Mouse (Mus musculus) thymus, adult 2 months (tissue): Measurements from ENCODE around the gene Rnf25. TPM values are rescaled to one million over a fixed set of nuclear protein-coding genes. Genes with fewer than 3 reads are reported as not detected.

Source experiments
- DNase-seq: peaks from one replicate; pipeline ENCODE4 v3.0.0; 2021
- H3K27ac ChIP-seq: fragments of 200-500 bp; 2 replicates; pipeline ENCODE4 v1.5.1; 2012; ENCODE audit warnings: low read length, control low read depth; ENCODE audit not compliant: control insufficient read depth, insufficient read depth
- H3K27me3 ChIP-seq: fragments of 200-500 bp; 2 replicates; pipeline ENCODE4 v1.6.1; 2012; ENCODE audit warnings: mild to moderate bottlenecking, low read length, moderate library complexity, mixed read lengths; ENCODE audit not compliant: control insufficient read depth, insufficient read depth
- H3K36me3 ChIP-seq: fragments of 200-500 bp; 2 replicates; pipeline ENCODE4 v1.6.1; 2012; ENCODE audit warnings: mild to moderate bottlenecking, low read length, moderate library complexity; ENCODE audit not compliant: control insufficient read depth, insufficient read depth
- H3K4me1 ChIP-seq: fragments of 200-500 bp; replicated peaks from 2 replicates; pipeline ENCODE4 v1.6.1; 2012; ENCODE audit warnings: low read length; ENCODE audit not compliant: control insufficient read depth, insufficient read depth
- H3K4me3 ChIP-seq: fragments of 200-500 bp; 2 replicates; pipeline ENCODE4 v1.5.1; 2012; ENCODE audit warnings: mild to moderate bottlenecking, low read length, control low read depth, moderate library complexity; ENCODE audit not compliant: control insufficient read depth, insufficient read depth
- CTCF ChIP-seq: fragments of 200-500 bp; IDR thresholded peaks from 2 replicates; pipeline ENCODE4 v1.5.1; 2012; ENCODE audit warnings: mild to moderate bottlenecking, control low read depth, low read length, moderate library complexity, borderline replicate concordance; ENCODE audit not compliant: control insufficient read depth, poor library complexity, insufficient read depth; ENCODE audit errors: extremely low read depth
- POLR2A ChIP-seq: fragments of 200-500 bp; IDR thresholded peaks from 2 replicates; pipeline ENCODE4 v1.6.1; 2012; ENCODE audit warnings: mild to moderate bottlenecking, low read length, control low read depth, moderate library complexity; ENCODE audit not compliant: control insufficient read depth, poor library complexity, insufficient read depth; ENCODE audit errors: extremely low read depth
- WGBS: fragments of 180-500 bp; shearing (Covaris S2); methylation state at CpG from one replicate; pipeline ENCODE4 v1.1.7; 2018; 5-methylcytosine and 5-hydroxymethylcytosine counted together
- polyA plus RNA-seq: library from polyadenylated mRNA; depleted of rRNA; stranded (reverse); fragments of >200 nt; gene quantifications from 2 replicates; pipeline ENCODE4 v1.2.3, GENCODE M21; 2012; rRNA removed

The Rnf25 gene
- polyA plus RNA-seq, 1 experiment, result 82.4 TPM

DNA sequence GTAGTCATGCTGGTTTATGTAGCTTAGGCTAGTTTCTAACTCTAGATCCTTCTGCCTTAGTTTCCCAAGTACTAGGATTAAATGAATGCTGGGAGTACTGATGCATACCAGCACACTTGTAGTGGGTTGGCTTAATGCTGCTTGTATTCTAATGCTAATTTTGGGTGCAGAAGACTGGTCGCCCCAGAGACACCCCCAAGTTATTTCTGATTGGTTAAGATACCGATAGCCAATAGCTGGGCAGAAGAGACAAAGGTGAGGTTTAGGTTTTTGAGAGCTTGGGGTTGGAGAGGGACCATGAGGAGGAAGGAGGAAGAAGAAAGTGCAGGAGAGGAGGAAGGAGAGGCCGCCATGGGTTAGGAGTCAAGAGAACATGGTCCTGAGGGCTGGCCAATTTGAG lies 18.6 kb downstream of the Rnf25 start:
- peaks cover 6% of the 10 kb centered on the region for H3K4me1 ChIP-seq
- no peak overlapping the region for H3K4me3 ChIP-seq
- TF ChIP-seq POLR2A (no peak), CTCF (no peak)
- 94% methylated on average over 3 of the region's 3 CpGs for WGBS
- no peaks in the 10 kb centered on the region for H3K27me3 ChIP-seq
- peaks cover 25% of the 10 kb centered on the region for H3K36me3 ChIP-seq
- H3K27ac ChIP-seq, result no peak overlapping the region
- no peak for DNase-seq

DNA sequence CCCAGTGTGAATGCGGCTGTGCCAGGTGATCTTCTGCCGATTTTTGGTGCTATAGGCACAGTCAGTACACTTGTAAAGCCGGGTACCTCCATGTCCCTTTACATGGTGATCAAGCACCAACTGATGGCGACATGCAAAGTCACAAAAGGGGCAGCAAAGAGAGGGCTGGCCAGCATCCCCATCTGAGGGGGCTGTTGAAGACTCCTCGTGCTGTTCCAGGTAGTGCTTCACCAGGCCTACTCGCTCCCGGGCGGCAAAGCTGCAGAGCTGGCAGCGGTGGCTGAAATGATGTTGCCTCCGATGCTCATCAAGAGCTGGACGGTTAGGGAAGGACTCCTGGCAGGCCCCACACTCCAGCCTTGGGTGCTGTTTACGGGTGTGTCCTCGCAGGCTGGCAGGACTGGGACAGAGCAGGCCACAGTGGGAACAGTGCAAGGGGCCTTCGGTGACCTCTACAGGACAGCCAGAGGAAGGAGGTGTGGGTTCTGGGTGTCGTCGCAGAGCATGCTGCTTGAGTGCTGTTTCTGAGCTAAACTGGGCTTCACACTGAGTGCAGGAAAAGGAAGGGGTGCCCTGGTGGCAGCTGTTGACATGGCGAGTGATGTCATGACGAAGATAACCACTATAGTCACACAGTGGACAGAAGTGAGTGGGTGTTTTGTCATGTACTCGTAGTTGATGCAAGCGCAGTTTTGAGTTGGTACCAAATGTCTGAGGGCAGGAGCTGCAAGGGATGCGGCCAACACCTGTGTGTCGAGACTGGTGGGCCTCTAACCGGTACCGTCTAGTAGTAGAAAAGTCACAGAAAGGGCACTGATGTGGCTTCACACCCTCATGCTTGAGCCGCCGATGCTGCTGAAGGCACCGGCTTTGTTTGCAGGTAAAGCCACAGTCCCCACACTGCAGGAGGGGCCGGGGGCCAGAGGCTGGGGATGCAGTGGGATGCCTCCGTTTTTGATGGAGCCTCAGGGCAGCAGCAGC lies 31.2 kb downstream of the Rnf25 start:
- Histone ChIP-seq H3K4me3 (no peak overlapping the region), H3K4me1 (no peaks in the 10 kb centered on the region), H3K27ac (no peak overlapping the region), H3K36me3 (peaks cover 71% of the 10 kb centered on the region), H3K27me3 (no peaks in the 10 kb centered on the region)
- no peak for DNase-seq
- 96% methylated on average over 29 of the region's 29 CpGs for WGBS
- TF ChIP-seq CTCF (no peak), POLR2A (no peak)

DNA sequence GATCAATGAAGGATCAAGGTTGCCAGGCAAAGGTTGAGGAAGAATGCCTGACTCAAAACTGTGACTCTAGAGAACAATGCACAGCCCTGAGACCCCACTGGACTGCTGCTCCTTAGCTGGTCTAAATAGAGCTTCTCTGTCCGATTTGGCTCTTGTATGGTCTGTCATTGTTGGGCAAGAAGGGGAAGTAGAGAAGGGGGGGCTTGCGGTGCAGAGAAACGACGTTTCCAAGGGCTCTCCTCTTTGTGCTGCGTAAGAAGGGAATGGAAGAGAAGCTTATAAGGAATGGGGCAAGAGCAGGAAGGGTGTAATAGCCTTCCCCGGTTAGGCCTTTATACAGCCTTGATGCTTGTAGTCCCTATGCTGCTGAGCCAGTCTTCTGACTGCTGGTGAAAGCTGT lies 35.4 kb downstream of the Rnf25 start:
- DNase-seq, result no peak
- 82% methylated on average over 6 of the region's 6 CpGs for WGBS
- Histone ChIP-seq H3K4me1 (no peaks in the 10 kb centered on the region), H3K36me3 (peaks cover 49% of the 10 kb centered on the region), H3K27ac (no peak overlapping the region), H3K4me3 (no peak overlapping the region), H3K27me3 (no peaks in the 10 kb centered on the region)
- TF ChIP-seq CTCF, result no peak
- TF ChIP-seq POLR2A, result no peak

DNA sequence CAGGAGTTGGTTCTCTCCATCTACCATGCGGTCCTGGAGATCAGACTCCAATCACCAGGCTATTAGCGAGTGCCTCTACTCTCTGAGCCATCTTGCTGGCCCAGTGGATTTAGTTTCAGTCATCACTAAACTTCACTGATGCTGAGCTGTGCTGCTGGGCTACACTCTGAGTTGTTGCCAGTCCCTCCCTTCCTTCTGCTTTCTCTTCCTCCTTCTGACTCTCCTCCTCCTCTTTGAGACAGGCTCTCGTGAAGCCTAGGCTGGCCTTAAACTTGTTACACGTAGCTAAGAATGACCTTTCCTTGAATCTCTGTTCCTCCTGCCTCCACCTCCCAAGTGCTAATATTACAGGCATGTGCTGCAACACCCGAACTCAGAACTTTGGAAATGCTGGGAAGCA lies 42.1 kb downstream of the Rnf25 start:
- Histone ChIP-seq H3K4me1 (no peaks in the 10 kb centered on the region), H3K36me3 (no peaks in the 10 kb centered on the region), H3K27ac (no peak overlapping the region), H3K4me3 (no peak overlapping the region), H3K27me3 (no peaks in the 10 kb centered on the region)
- TF ChIP-seq POLR2A, result no peak
- no peak for TF ChIP-seq CTCF
- DNase-seq, result no peak
- 86% methylated on average over 5 of the region's 5 CpGs for WGBS

DNA sequence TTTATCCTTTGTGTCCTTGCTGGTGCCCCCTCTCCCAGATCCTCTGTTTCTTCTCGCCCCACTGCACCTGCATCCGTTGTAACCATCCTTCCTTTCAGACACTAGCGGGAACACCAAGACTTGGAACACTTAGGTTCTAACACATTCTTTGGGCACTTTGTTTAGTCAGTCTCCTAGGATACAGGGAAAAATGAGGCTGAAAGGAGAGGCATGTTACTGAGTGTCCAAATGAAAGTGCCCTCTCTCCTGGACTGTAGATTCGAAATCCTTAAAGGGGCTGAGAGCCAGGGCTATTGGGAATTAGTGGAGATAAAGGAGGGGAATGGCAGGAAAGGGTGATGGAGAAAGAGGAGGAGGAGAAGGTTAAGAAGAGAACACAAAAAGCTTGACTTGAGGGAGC lies 57.0 kb downstream of the Rnf25 start, which contains the start of gene Usp37:
Usp37 (minus strand) TSS at position 101 of the 400 bp plus-strand sequence.
- 93% methylated on average over 4 of the region's 4 CpGs for WGBS
- Histone ChIP-seq H3K4me1 (no peaks in the 10 kb centered on the region), H3K36me3 (no peaks in the 10 kb centered on the region), H3K4me3 (no peak within 1 kb of the TSS), H3K27ac (no peak within 1 kb of the TSS), H3K27me3 (no peaks in the 10 kb centered on the region)
- TF ChIP-seq POLR2A, result no peak
- TF ChIP-seq CTCF, result no peak
- DNase-seq, result no peak

Other genes with a start within 250 kb of the Rnf25 start
- gene Catip, start 239.3 kb downstream of the Rnf25 start, polyA plus RNA-seq, result 0.13 and 0.27 TPM in 2 replicates
- gene Slc11a1, start 226.2 kb downstream of the Rnf25 start, polyA plus RNA-seq, result 46.3 and 48.7 TPM in 2 replicates
- 201 and 203 TPM in 2 replicates for gene Ctdsp1, start 209.9 kb downstream of the Rnf25 start, polyA plus RNA-seq
- 0.74 and 1.0 TPM in 2 replicates for gene Vil1, start 192.0 kb downstream of the Rnf25 start, polyA plus RNA-seq
- gene Cnot9, start 95.3 kb downstream of the Rnf25 start, polyA plus RNA-seq, result 40.2 and 53.1 TPM in 2 replicates
- 0.24 and 0.33 TPM in 2 replicates for gene Plcd4, start 58.5 kb downstream of the Rnf25 start, polyA plus RNA-seq
- 7.3 and 8.6 TPM in 2 replicates for gene Usp37, start 57.1 kb downstream of the Rnf25 start, polyA plus RNA-seq
- 28.4 and 30.3 TPM in 2 replicates for gene Zfp142, start 13.2 kb downstream of the Rnf25 start, polyA plus RNA-seq
- 14.7 and 17.3 TPM in 2 replicates for gene Bcs1l, start 13.1 kb downstream of the Rnf25 start, polyA plus RNA-seq
- 2.6 and 3.7 TPM in 2 replicates for gene Stk36, start within 50 bp of the Rnf25 start, polyA plus RNA-seq
- gene Ttll4, start 60.3 kb upstream of the Rnf25 start, polyA plus RNA-seq, result 45.7 and 51.4 TPM in 2 replicates
- 9.5 and 10.7 TPM in 2 replicates for gene Cyp27a1, start 112.2 kb upstream of the Rnf25 start, polyA plus RNA-seq
- gene Prkag3, start 147.8 kb upstream of the Rnf25 start, polyA plus RNA-seq, result 0.10 and 0.38 TPM in 2 replicates
- gene Wnt6, start 170.5 kb upstream of the Rnf25 start, polyA plus RNA-seq, result 1.8 and 1.9 TPM in 2 replicates
- gene Wnt10a, start 190.1 kb upstream of the Rnf25 start, polyA plus RNA-seq, result 5.0 and 5.3 TPM in 2 replicates